Mouse (Mus musculus) stomach, embryonic 15.5 days (tissue): ENCODE results near the gene Larp1b. TPM values are rescaled to one million over a fixed set of nuclear protein-coding genes. Genes with fewer than 3 reads are reported as not detected.

Source experiments
- ATAC-seq: fragments of 200-750 bp; cut with Nextera tagmentation; 2 replicates; pipeline ENCODE4 v1.8.0; 2017; ENCODE audit warnings: low read depth, moderate number of reproducible peaks, moderate TSS enrichment; ENCODE audit not compliant: insufficient read depth, low FRiP score
- H3K27ac ChIP-seq: fragments of 300-500 bp; sonication (generic); 2 replicates; pipeline ENCODE4 v1.5.1; 2015; ENCODE audit warnings: mild to moderate bottlenecking, inconsistent platforms
- H3K27me3 ChIP-seq: fragments of 300-500 bp; sonication (generic); replicated peaks from 2 replicates; pipeline ENCODE4 v1.6.1; 2015; ENCODE audit warnings: inconsistent platforms
- H3K36me3 ChIP-seq: fragments of 300-500 bp; sonication (generic); 2 replicates; pipeline ENCODE4 v1.6.1; 2015; ENCODE audit warnings: inconsistent platforms
- H3K4me1 ChIP-seq: fragments of 300-500 bp; sonication (generic); 2 replicates; pipeline ENCODE4 v1.6.1; 2015; ENCODE audit warnings: inconsistent platforms
- H3K4me2 ChIP-seq: fragments of 300-500 bp; sonication (generic); 2 replicates; pipeline ENCODE4 v1.6.1; 2015; ENCODE audit warnings: mild to moderate bottlenecking, inconsistent platforms
- H3K4me3 ChIP-seq: fragments of 300-500 bp; sonication (generic); replicated peaks from 2 replicates; pipeline ENCODE4 v1.5.1; 2015; ENCODE audit warnings: inconsistent platforms
- H3K9ac ChIP-seq: fragments of 300-500 bp; sonication (generic); 2 replicates; pipeline ENCODE4 v1.6.1; 2015; ENCODE audit warnings: inconsistent platforms
- H3K9me3 ChIP-seq: fragments of 300-500 bp; sonication (generic); 2 replicates; pipeline ENCODE4 v1.6.1; 2016; ENCODE audit warnings: inconsistent platforms
- WGBS: fragments of 180-500 bp; shearing (Covaris S2); methylation state at CpG from one replicate; pipeline ENCODE4 v1.1.7; 2015; 5-methylcytosine and 5-hydroxymethylcytosine counted together
- polyA plus RNA-seq: library from polyadenylated mRNA; unstranded; fragments of >200 nt; fragmentation: Nextera tagmentation; extraction: Ambion mirVana; gene quantifications from 2 replicates; pipeline ENCODE4 v1.2.1, GENCODE M21; 2015

Gene Larp1b
- polyA plus RNA-seq, 1 experiment from 2014 or later = 10.1 TPM

DNA sequence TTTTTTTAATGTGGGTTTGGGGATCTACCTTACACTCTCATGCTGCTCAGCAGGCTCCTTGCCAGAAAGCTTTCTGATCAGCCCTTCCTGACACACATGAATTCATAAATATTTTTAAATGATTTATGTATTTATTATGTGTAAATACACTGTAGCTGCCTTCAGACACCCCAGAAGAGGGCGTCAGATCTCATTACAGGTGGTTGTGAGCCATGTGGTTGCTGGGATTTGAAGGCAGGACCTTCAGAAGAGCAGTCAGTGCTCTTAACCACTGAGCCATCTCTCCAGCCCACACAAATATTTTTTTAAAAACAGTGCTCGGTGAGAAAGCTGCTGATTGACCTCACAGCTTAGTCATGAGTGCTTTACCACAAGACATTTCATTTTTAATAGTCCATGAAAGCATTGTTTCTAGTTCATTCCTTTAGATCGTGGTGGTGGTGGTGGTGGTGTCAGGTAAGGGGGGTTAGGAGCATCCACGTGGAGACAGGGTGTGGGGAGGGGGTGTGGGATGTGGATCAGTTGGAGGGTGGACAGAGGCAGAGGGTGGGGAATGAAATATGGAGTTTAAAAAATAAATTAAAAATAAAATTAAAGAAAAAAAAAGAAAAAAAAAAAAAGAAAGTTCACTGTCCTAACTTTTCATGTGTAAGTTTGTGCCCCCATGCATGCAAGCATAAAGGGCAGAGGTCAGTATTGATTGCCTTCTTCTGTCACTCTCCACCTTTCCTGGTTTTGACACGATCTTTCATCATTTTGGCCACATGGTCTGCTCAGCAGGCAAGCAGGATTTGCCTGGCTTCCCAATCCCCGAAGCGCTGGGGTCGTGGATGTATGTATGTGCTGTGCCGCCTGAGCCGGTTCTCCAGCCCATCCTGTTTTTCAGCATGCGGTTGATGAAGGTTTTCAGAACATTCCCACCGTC is 81.9 kb downstream of the Larp1b start:
- no peaks in the 10 kb centered on the region for H3K4me1 ChIP-seq
- no peak overlapping the region for H3K4me3 ChIP-seq
- no peak overlapping the region for H3K4me2 ChIP-seq
- ATAC-seq = no peak
- WGBS = 72% methylated on average over 12 of the region's 12 CpGs
- no peak overlapping the region for H3K27ac ChIP-seq
- no peaks in the 10 kb centered on the region for H3K9me3 ChIP-seq
- no peak overlapping the region for H3K9ac ChIP-seq
- H3K27me3 ChIP-seq = no peaks in the 10 kb centered on the region
- H3K36me3 ChIP-seq = no peaks in the 10 kb centered on the region

GRCm38 (mm10) chr3:41038297-41038916 is 88.8 kb downstream of the Larp1b start:
- Histone ChIP-seq H3K36me3 (no peaks in the 10 kb centered on the region), H3K4me3 (no peak overlapping the region), H3K27ac (no peak overlapping the region), H3K4me1 (no peaks in the 10 kb centered on the region), H3K27me3 (no peaks in the 10 kb centered on the region), H3K9me3 (no peaks in the 10 kb centered on the region), H3K9ac (no peak overlapping the region), H3K4me2 (no peak overlapping the region)
- 74% methylated on average over 5 of the region's 5 CpGs for WGBS
- no peak for ATAC-seq

DNA sequence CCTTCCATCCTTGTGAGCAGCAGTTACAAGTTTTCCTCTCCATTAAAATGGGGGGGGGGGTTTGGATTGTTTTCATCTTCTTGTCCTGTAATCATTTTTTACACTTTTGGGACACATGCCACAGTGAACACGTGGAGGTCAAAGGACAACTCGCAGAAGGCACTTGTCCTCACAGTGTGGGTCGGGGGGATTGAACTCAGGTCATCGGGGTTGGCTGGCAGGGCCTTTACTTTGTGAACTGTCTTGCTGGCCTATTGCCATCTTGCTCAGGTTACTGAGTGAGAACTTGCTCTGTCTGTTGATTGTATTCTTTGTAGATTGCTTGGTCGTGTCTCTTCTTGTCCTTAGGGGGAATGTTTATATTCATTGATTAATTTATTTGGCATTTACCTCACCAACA is 91.6 kb downstream of the Larp1b start:
- Histone ChIP-seq H3K27ac (no peak overlapping the region), H3K9ac (no peak overlapping the region), H3K4me1 (no peaks in the 10 kb centered on the region), H3K27me3 (no peaks in the 10 kb centered on the region), H3K36me3 (no peaks in the 10 kb centered on the region), H3K4me3 (no peak overlapping the region), H3K9me3 (no peaks in the 10 kb centered on the region), H3K4me2 (no peak overlapping the region)
- WGBS = 48% methylated on average over 5 of the region's 5 CpGs
- ATAC-seq = no peak

DNA sequence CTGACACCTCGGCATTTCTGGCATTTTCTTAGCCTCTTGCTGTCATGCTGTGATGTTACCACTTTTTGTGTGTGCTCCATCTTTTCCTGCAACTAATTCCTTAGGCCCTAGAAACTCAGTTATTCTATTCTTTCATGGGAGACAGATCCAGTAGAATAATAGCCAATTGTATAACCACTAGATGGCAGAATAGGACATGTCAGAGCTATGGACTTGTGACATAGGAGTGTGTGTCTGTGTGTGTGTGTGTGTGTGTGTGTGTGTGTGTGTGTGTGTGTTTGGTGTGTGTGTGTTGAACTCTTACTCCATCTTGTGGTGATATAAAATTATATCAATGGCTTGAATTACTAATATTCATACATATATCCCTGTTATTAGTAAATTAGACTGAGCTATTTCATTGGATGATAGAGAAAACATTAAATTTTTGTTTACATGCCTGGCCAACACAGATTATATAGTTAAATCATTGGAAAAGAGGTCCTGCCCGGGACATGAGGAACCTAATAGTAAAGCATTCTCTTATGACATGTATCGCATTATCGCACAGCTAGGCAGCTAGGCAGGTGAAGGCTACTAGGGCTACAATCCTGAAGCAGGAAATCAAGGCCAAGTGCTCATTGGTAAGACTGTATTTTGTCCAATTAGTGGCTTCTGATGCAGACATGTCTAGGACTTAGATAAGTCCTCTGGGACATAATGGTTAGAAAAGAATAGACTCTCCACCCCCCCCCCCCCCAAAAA is 92.7 kb downstream of the Larp1b start:
- 77% methylated on average over 4 of the region's 4 CpGs for WGBS
- Histone ChIP-seq H3K4me3 (no peak overlapping the region), H3K36me3 (no peaks in the 10 kb centered on the region), H3K27me3 (no peaks in the 10 kb centered on the region), H3K27ac (no peak overlapping the region), H3K4me1 (no peaks in the 10 kb centered on the region), H3K4me2 (no peak overlapping the region), H3K9me3 (no peaks in the 10 kb centered on the region), H3K9ac (no peak overlapping the region)
- ATAC-seq = no peak

- WGBS = 50% methylated on average over 11 of the region's 11 CpGs
- H3K4me3 ChIP-seq = no peak overlapping the region
- no peaks in the 10 kb centered on the region for H3K4me1 ChIP-seq
- H3K36me3 ChIP-seq = no peaks in the 10 kb centered on the region
- H3K4me2 ChIP-seq = no peak overlapping the region
- H3K9me3 ChIP-seq = no peaks in the 10 kb centered on the region
- no peaks in the 10 kb centered on the region for H3K27me3 ChIP-seq
- peak; percentile 77 for ATAC-seq
- no peak overlapping the region for H3K9ac ChIP-seq
- H3K27ac ChIP-seq = no peak overlapping the region
These were observed 94.2 kb downstream of the Larp1b start for GRCm38 (mm10) chr3:41043756-41044354.

GRCm38 (mm10) chr3:41047838-41048237 is 98.2 kb downstream of the Larp1b start:
- Histone ChIP-seq H3K9ac (no peak overlapping the region), H3K27me3 (no peaks in the 10 kb centered on the region), H3K9me3 (no peaks in the 10 kb centered on the region), H3K4me1 (no peaks in the 10 kb centered on the region), H3K4me2 (no peak overlapping the region), H3K4me3 (no peak overlapping the region), H3K36me3 (no peaks in the 10 kb centered on the region), H3K27ac (no peak overlapping the region)
- WGBS = 81% methylated on average over 6 of the region's 6 CpGs
- no peak for ATAC-seq

DNA sequence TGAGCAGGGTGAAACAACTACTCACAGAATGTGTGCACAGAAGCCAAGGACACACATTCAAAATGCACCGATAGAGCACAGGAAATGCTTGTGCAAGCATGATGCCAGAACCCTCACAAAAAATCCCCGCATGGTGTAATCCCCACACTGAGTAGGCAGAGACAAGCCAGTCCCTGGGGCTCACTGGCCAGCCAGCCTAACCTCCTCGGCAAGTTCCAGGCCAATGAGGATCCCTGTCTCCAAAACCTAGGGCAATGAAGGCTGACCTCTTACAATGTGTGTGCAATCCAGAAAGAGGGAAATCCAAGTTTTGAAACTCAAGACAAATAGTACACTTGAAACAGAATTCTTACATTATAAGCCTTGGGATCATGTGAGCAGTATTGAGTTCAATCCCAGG is 103.7 kb downstream of the Larp1b start:
- H3K36me3 ChIP-seq = no peaks in the 10 kb centered on the region
- H3K27me3 ChIP-seq = no peaks in the 10 kb centered on the region
- H3K4me1 ChIP-seq = no peaks in the 10 kb centered on the region
- no peak overlapping the region for H3K4me2 ChIP-seq
- no peak overlapping the region for H3K9ac ChIP-seq
- no peaks in the 10 kb centered on the region for H3K9me3 ChIP-seq
- H3K4me3 ChIP-seq = no peak overlapping the region
- H3K27ac ChIP-seq = no peak overlapping the region
- WGBS = 83% methylated on average over 3 of the region's 3 CpGs
- no peak for ATAC-seq

- H3K4me3 ChIP-seq = no peak overlapping the region
- H3K27me3 ChIP-seq = no peaks in the 10 kb centered on the region
- WGBS = 86% methylated on average over 2 of the region's 2 CpGs
- ATAC-seq = no peak
- H3K4me2 ChIP-seq = no peak overlapping the region
- H3K36me3 ChIP-seq = no peaks in the 10 kb centered on the region
- no peaks in the 10 kb centered on the region for H3K4me1 ChIP-seq
- no peak overlapping the region for H3K27ac ChIP-seq
- no peaks in the 10 kb centered on the region for H3K9me3 ChIP-seq
- H3K9ac ChIP-seq = no peak overlapping the region
These were observed 108.8 kb downstream of the Larp1b start for GRCm38 (mm10) chr3:41058395-41058794.

DNA sequence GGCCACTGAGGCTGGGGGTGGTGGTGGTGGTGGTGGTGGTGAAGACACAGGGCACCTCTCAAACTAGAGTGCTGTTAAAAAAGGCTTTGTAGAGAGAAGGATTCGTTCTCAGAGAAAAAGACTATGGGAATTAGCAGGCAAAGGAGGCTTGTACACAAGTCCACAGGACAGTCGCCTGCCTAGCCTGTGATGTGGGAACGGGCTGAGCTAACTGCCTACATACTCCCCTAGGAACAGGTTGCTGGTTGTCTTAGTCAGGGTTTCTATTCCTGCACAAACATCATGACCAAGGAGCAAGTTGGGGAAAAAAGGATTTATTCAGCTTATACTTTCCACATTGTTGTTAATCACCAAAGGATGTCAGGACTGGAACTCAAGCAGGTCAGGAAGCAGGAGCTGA is 109.6 kb downstream of the Larp1b start:
- Histone ChIP-seq H3K36me3 (0 out of 2 replicates have a peak, but pooled peaks cover 6% of the 10 kb centered on the region), H3K4me1 (no peaks in the 10 kb centered on the region), H3K9ac (no peak overlapping the region), H3K9me3 (no peaks in the 10 kb centered on the region), H3K4me3 (no peak overlapping the region), H3K27me3 (no peaks in the 10 kb centered on the region), H3K4me2 (no peak overlapping the region), H3K27ac (no peak overlapping the region)
- no peak for ATAC-seq
- WGBS = 85% methylated on average over 3 of the region's 3 CpGs

GRCm38 (mm10) chr3:41061831-41062565 is 112.4 kb downstream of the Larp1b start:
- no peak for ATAC-seq
- H3K27me3 ChIP-seq = no peaks in the 10 kb centered on the region
- H3K9ac ChIP-seq = no peak overlapping the region
- H3K4me2 ChIP-seq = no peak overlapping the region
- H3K4me1 ChIP-seq = no peaks in the 10 kb centered on the region
- no peak overlapping the region for H3K4me3 ChIP-seq
- no peaks in the 10 kb centered on the region for H3K9me3 ChIP-seq
- H3K36me3 ChIP-seq = peaks cover 15% of the 10 kb centered on the region; the same call in 1 of the 2 replicates
- no peak overlapping the region for H3K27ac ChIP-seq
- 77% methylated on average over 3 of the region's 3 CpGs for WGBS

- H3K27ac ChIP-seq = no peak overlapping the region
- no peaks in the 10 kb centered on the region for H3K9me3 ChIP-seq
- H3K27me3 ChIP-seq = no peaks in the 10 kb centered on the region
- no peak overlapping the region for H3K4me3 ChIP-seq
- ATAC-seq = no peak
- WGBS = 94% methylated on average over 2 of the region's 2 CpGs
- H3K4me1 ChIP-seq = no peaks in the 10 kb centered on the region
- H3K36me3 ChIP-seq = peaks cover 18% of the 10 kb centered on the region; the same call in 1 of the 2 replicates
- no peak overlapping the region for H3K9ac ChIP-seq
- H3K4me2 ChIP-seq = no peak overlapping the region
These were observed 113.1 kb downstream of the Larp1b start for GRCm38 (mm10) chr3:41062758-41063157.
